In genomic region chr8:115311003-115311402, GRCm38 (mm10) we compare ENCODE assay signal across 24 mouse cellular contexts.
DNase-seq lines count a peak whose midpoint lies in the region; ATAC-seq and TF ChIP-seq lines count a peak whose summit lies in the region.
"Had no signal": no experiment of that assay in that cellular context is flagged by ENCODE, and none has a peak within 500 bp of the region (broad histone marks: within the 10 kb centered on the region; RNA-seq: fewer than 3 reads in every experiment).

No protein-coding gene starts in this region.

- H3K9ac ChIP-seq in midbrain, embryonic 11.5 days (ENCODE audit: low read length), result no peak overlapping the region
- H3K9ac ChIP-seq in midbrain, embryonic 14.5 days (replicated peaks; ENCODE audit: low read length), result no peak overlapping the region
- H3K9ac ChIP-seq in stomach, postnatal 0 days (ENCODE audit: low read length), result no peak overlapping the region
- H3K9ac ChIP-seq: embryonic facial prominence, embryonic 13.5 days; embryonic facial prominence, embryonic 15.5 days; forebrain, embryonic 12.5 days had no signal

- no peaks in the 10 kb centered on the region for H3K27me3 ChIP-seq in midbrain, embryonic 11.5 days (ENCODE audit: control insufficient read depth, insufficient read depth, low read length)
- no peaks in the 10 kb centered on the region for H3K27me3 ChIP-seq in midbrain, embryonic 14.5 days (ENCODE audit: control insufficient read depth, insufficient read depth, low read length)
- no peaks in the 10 kb centered on the region for H3K27me3 ChIP-seq in stomach, postnatal 0 days (ENCODE audit: control insufficient read depth, insufficient read depth, low read length)
- H3K27me3 ChIP-seq: embryonic facial prominence, embryonic 13.5 days; embryonic facial prominence, embryonic 15.5 days; forebrain, embryonic 12.5 days had no signal

- no peak for ATAC-seq in midbrain, embryonic 11.5 days (ENCODE audit: low FRiP score)
- no peak for ATAC-seq in midbrain, embryonic 14.5 days (ENCODE audit: low FRiP score, low TSS enrichment)
- peak; percentile 58 for ATAC-seq in granulocyte monocyte progenitor cell, adult 5-6 weeks (replicated peaks; ENCODE audit: poor library complexity, severe bottlenecking)
- peak; percentile 40; the same call in 1 of the 2 replicates for ATAC-seq in megakaryocyte progenitor cell, adult 5-6 weeks (replicated peaks; ENCODE audit: poor library complexity)
- peak; percentile 89 for ATAC-seq in stomach, postnatal 0 days (ENCODE audit: low FRiP score, low TSS enrichment)
- no peak for ATAC-seq in inflammation-experienced regulatory T-cells, adult 6 months
- ATAC-seq: forebrain, embryonic 14.5 days; forebrain, embryonic 16.5 days had no signal

- 90% methylated on average over 6 of the region's 6 CpGs for WGBS in midbrain, embryonic 11.5 days
- WGBS in midbrain, embryonic 14.5 days, result 89% methylated on average over 6 of the region's 6 CpGs
- WGBS in stomach, postnatal 0 days, result 61% methylated on average over 6 of the region's 6 CpGs

- H3K9me3 ChIP-seq in midbrain, embryonic 11.5 days (ENCODE audit: control insufficient read depth, low read length), result no peaks in the 10 kb centered on the region
- no peaks in the 10 kb centered on the region for H3K9me3 ChIP-seq in midbrain, embryonic 14.5 days (ENCODE audit: control insufficient read depth, low read length)
- H3K9me3 ChIP-seq in stomach, postnatal 0 days (ENCODE audit: control insufficient read depth, low read length), result no peaks in the 10 kb centered on the region
- H3K9me3 ChIP-seq: embryonic facial prominence, embryonic 13.5 days; embryonic facial prominence, embryonic 15.5 days; forebrain, embryonic 10.5 days; forebrain, embryonic 12.5 days had no signal

- no peaks in the 10 kb centered on the region for H3K4me1 ChIP-seq in midbrain, embryonic 11.5 days (ENCODE audit: control insufficient read depth, insufficient read depth, low read length)
- no peaks in the 10 kb centered on the region for H3K4me1 ChIP-seq in midbrain, embryonic 14.5 days (ENCODE audit: control insufficient read depth, insufficient read depth, low read length)
- no peaks in the 10 kb centered on the region for H3K4me1 ChIP-seq in stomach, postnatal 0 days (replicated peaks; ENCODE audit: control insufficient read depth, insufficient read depth)
- H3K4me1 ChIP-seq: embryonic facial prominence, embryonic 15.5 days; forebrain, embryonic 12.5 days had no signal

- DNase-seq in midbrain, embryonic 11.5 days (ENCODE audit: low spot score, missing footprints), result peak; percentile 44
- DNase-seq in midbrain, embryonic 14.5 days, result no peak
- DNase-seq in stomach, postnatal 0 days (ENCODE audit: low spot score), result peak; percentile 24
- no peak for DNase-seq in cerebellum, adult 8-10 months
- DNase-seq in thymus, postnatal 25 days, result no peak
- DNase-seq: adrenal gland, adult 2 months; adrenal gland, postnatal 10 days; adrenal gland, postnatal 25 days; cerebellum, adult 11-12 months; cerebellum, adult 2 months; cerebellum, adult 9-11 months; cerebellum, postnatal 14 days; cerebellum, postnatal 36 days; embryo, embryonic 11 days had no signal

- no peaks in the 10 kb centered on the region for H3K36me3 ChIP-seq in midbrain, embryonic 11.5 days (ENCODE audit: control insufficient read depth, insufficient read depth, low read length)
- H3K36me3 ChIP-seq in midbrain, embryonic 14.5 days (ENCODE audit: control insufficient read depth, insufficient read depth, low read length), result no peaks in the 10 kb centered on the region
- no peaks in the 10 kb centered on the region for H3K36me3 ChIP-seq in stomach, postnatal 0 days (ENCODE audit: control insufficient read depth, insufficient read depth, low read length)
- H3K36me3 ChIP-seq: embryonic facial prominence, embryonic 13.5 days; embryonic facial prominence, embryonic 15.5 days; forebrain, embryonic 10.5 days; forebrain, embryonic 12.5 days had no signal

- TF ChIP-seq CTCF in stomach, postnatal 0 days (IDR thresholded peaks at IDR 0.05; ENCODE audit: low read depth), result no peak

- H3K4me3 ChIP-seq in midbrain, embryonic 11.5 days (ENCODE audit: low read depth, low read length), result no peak overlapping the region
- no peak overlapping the region for H3K4me3 ChIP-seq in midbrain, embryonic 14.5 days (replicated peaks; ENCODE audit: low read depth, low read length)
- H3K4me3 ChIP-seq in stomach, postnatal 0 days (ENCODE audit: low read depth, low read length), result no peak overlapping the region
- H3K4me3 ChIP-seq: embryonic facial prominence, embryonic 13.5 days; embryonic facial prominence, embryonic 15.5 days; erythroblast, embryonic 14.5 days; forebrain, embryonic 10.5 days; forebrain, embryonic 12.5 days had no signal

- no peak overlapping the region for H3K4me2 ChIP-seq in midbrain, embryonic 11.5 days
- no peak overlapping the region for H3K4me2 ChIP-seq in midbrain, embryonic 14.5 days (ENCODE audit: low read length)
- no peak overlapping the region for H3K4me2 ChIP-seq in stomach, postnatal 0 days (replicated peaks; ENCODE audit: low read depth)
- H3K4me2 ChIP-seq: embryonic facial prominence, embryonic 13.5 days; embryonic facial prominence, embryonic 15.5 days; forebrain, embryonic 12.5 days had no signal

- H3K27ac ChIP-seq in midbrain, embryonic 11.5 days (ENCODE audit: low read depth, low read length), result no peak overlapping the region
- H3K27ac ChIP-seq in midbrain, embryonic 14.5 days (replicated peaks; ENCODE audit: low read depth, low read length), result no peak overlapping the region
- no peak overlapping the region for H3K27ac ChIP-seq in stomach, postnatal 0 days (replicated peaks)
- H3K27ac ChIP-seq: embryonic facial prominence, embryonic 13.5 days; embryonic facial prominence, embryonic 15.5 days; forebrain, embryonic 10.5 days; forebrain, embryonic 12.5 days had no signal

- TF ChIP-seq EP300 in stomach, postnatal 0 days (optimal IDR thresholded peaks at IDR 0.05), result no peak

Comparison
In these comparisons a context has a peak if more than half of its experiments do, and no peak if none do; other contexts are left out.
1. DNase-seq: peak in midbrain, embryonic 11.5 days (single experiment) and stomach, postnatal 0 days (single experiment); none in midbrain, embryonic 14.5 days (single experiment), cerebellum, adult 8-10 months (single experiment) and thymus, postnatal 25 days (single experiment).
2. ATAC-seq: peak in granulocyte monocyte progenitor cell, adult 5-6 weeks (single experiment), megakaryocyte progenitor cell, adult 5-6 weeks (single experiment) and stomach, postnatal 0 days (single experiment); none in midbrain, embryonic 11.5 days (single experiment), midbrain, embryonic 14.5 days (single experiment) and inflammation-experienced regulatory T-cells, adult 6 months (single experiment).